Mouse (Mus musculus): ENCODE data around the gene Rpl14. TPM values are rescaled to one million over a fixed set of nuclear protein-coding genes. Genes with fewer than 3 reads are reported as not detected.

The Rpl14 gene
- total RNA-seq, 1 experiment from 2014 or later: 492 TPM

- DNase-seq: no peak
These were observed 32.7 kb downstream of the Rpl14 start for GRCm38 (mm10) chr9:120603956-120604355.

- DNase-seq: no peak
These were observed 39.8 kb downstream of the Rpl14 start for GRCm38 (mm10) chr9:120611055-120611454.

GRCm38 (mm10) chr9:120614059-120614458 lies 42.8 kb downstream of the Rpl14 start:
- no peak for DNase-seq

- DNase-seq: no peak
These were observed 46.9 kb downstream of the Rpl14 start for GRCm38 (mm10) chr9:120618101-120618500.

- DNase-seq: no peak
These were observed 48.1 kb downstream of the Rpl14 start for GRCm38 (mm10) chr9:120619347-120619708.

GRCm38 (mm10) chr9:120619709-120620408 lies 48.6 kb downstream of the Rpl14 start:
- no peak for DNase-seq

- DNase-seq: no peak
These were observed 49.1 kb downstream of the Rpl14 start for GRCm38 (mm10) chr9:120620409-120620745.

Other genes with a start within 250 kb of the Rpl14 start
- gene Eif1b, start 79.2 kb upstream of the Rpl14 start, total RNA-seq (2021): 45.6 and 51.8 TPM in 2 replicates
- 1.8 and 2.3 TPM in 2 replicates for gene Entpd3, start 31.6 kb upstream of the Rpl14 start, total RNA-seq (2021)

Data from adrenal gland, postnatal 25 days (tissue).